Mouse (Mus musculus) brown adipose tissue, adult 24 weeks (tissue): ENCODE measurements around the gene Sec11a. TPM values are rescaled to one million over a fixed set of nuclear protein-coding genes. Genes with fewer than 3 reads are reported as not detected.
A peak's percentile ranks its signal among the peaks of the same experiment; 100 is the strongest.

Source experiments
- H3K27ac ChIP-seq: fragments of 200-500 bp; replicated peaks from 2 replicates; pipeline ENCODE4 v1.5.1; 2012; ENCODE audit warnings: low read depth, mild to moderate bottlenecking, low read length
- H3K4me1 ChIP-seq: fragments of 200-500 bp; 2 replicates; pipeline ENCODE4 v1.6.1; 2012; ENCODE audit warnings: low read length, mixed read lengths; ENCODE audit not compliant: control insufficient read depth, insufficient read depth, insufficient read length
- H3K4me3 ChIP-seq: fragments of 200-500 bp; 2 replicates; pipeline ENCODE4 v1.5.1; 2012; ENCODE audit warnings: low read depth, mild to moderate bottlenecking, low read length, moderate library complexity; ENCODE audit not compliant: insufficient read depth
- polyA plus RNA-seq: library from polyadenylated mRNA; stranded (reverse); fragments of >200 nt; gene quantifications from 2 replicates; pipeline ENCODE4 v1.2.4, GENCODE M21; 2012; ENCODE audit not compliant: missing spikeins, insufficient read depth, insufficient read length

The Sec11a gene
- polyA plus RNA-seq = 61.2 and 77.2 TPM in 2 replicates

- H3K4me3 ChIP-seq = peak within 1 kb of the TSS; percentile 98
- no peaks in the 10 kb centered on the region; the same call in 1 of the 2 replicates for H3K4me1 ChIP-seq
- H3K27ac ChIP-seq = peak within 1 kb of the TSS; percentile 98
Observed at GRCm38 (mm10) chr7:80947445-80948350, at the start of gene Sec11a. Gene Sec11a, minus strand, starts transcription at chr7:80947780.

DNA sequence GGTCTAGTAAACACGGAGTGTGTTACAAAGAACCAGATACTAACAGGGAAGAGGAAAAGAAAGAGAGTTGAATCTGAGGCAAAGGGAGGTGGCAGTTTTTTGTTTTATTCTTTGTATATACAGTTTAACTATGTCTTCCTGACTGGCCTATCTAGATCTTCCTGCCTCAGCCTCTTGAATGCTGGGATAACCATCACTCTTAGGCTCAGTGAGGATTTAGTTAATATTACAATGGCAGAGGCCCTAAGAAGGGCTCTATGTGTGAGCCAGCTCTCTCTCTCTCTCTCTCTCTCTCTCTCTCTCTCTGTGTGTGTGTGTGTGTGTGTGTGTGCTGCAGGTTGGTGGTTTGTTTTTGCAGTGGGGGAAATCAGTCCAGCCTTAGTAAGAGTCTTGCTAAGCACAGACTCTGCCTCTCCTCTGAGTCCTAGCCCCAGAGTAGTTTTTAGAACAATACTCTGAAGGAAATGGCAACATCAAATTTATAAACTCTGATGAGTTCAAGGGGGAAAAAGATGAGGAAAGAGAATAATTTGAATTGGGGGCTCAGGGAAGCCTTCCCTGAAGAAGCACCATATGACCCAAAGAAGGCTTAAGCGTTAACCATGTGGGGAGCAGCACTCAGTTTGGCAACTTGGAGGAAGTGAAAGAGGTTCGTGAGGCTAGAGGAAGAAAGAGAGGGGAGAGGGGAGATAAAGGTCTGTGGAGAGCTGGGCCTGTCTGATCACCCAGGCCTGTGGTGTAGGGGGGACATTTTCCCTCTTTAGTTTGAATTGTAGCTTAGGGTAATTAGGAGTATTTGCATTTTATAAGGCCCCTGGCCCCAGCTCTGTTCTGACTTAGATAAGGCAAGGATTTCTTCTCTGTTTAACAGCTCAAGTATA, 47.9 kb upstream of the Sec11a start:
- Histone ChIP-seq H3K27ac (peak overlapping the region; percentile 37; the same call in 1 of the 2 replicates), H3K4me3 (peak overlapping the region; percentile 32), H3K4me1 (peaks cover 23% of the 10 kb centered on the region; the same call in 1 of the 2 replicates)

GRCm38 (mm10) chr7:80994663-80995005, 47.1 kb upstream of the Sec11a start:
- peaks cover 18% of the 10 kb centered on the region; the same call in 1 of the 2 replicates for H3K4me1 ChIP-seq
- peak overlapping the region; percentile 38; the same call in 1 of the 2 replicates for H3K27ac ChIP-seq
- H3K4me3 ChIP-seq = peak overlapping the region; percentile 88

DNA sequence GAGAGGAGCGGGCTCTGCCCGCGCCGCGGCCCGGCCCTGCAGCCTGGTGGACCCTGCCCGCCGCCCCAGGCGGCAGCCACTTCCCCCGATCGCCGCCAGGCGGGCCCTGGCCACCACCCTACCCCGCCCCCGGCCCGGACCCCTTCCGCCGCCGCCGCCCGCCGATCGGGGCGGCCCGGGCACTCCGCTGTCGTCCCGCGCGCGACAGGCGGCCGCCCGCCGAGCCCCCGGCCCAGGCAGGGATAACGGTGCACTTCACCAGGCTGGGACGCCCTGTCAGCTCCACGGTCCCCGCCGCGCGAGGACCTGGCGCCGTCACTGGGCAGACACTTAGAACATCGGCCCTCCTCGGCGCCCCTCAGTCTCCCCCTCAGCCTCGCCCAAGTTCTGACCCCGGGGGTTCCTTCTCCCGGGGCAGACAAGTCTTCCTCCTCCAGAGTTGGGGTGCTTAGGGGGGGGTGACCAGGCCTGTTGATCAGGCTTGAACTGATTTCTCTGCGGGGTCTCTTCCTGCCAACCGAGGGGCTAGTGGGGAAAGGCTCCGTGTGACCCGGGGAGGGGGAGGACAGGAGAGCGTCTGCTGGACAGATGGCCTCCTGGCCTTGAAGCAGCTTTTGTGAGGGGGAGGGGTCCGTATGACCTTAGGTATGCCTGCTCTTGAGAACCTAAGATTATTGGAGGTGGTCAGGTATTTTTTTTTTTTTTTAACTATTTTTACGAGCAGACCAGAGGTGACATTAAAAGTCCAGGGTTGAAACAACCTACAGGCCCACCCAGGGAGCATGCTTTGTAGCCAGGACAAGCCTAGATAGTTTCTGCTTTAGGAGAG, 46.5 kb upstream of the Sec11a start:
- Histone ChIP-seq H3K27ac (peak overlapping the region; percentile 66), H3K4me1 (peaks cover 18% of the 10 kb centered on the region; the same call in 1 of the 2 replicates), H3K4me3 (peak overlapping the region; percentile 88)

- Histone ChIP-seq H3K27ac (peak within 1 kb of the TSS; percentile 68), H3K4me3 (peak within 1 kb of the TSS; percentile 88), H3K4me1 (peaks cover 16% of the 10 kb centered on the region; the same call in 1 of the 2 replicates)
Observed at GRCm38 (mm10) chr7:80992980-80993833, 45.6 kb upstream of the Sec11a start, which contains the start of gene Zfp592. Gene Zfp592, plus strand, starts transcription at chr7:80993681.

DNA sequence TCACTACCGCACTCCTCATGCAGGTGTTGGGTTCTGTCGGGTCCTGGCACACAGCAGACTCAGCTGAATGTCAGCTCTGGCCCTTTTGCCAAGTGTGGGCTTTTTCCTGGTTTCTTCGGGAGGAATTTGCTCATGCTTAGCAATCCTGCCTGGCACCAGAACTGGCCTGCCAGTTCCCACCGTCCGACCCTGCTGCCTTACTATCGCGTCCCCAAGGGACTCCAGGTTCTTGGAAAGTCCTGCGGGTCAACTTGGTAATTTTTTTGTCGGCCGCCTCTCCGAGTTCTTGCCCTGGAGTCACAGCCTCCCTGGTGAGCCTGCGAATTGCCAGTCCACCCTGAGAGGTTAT, 45.0 kb upstream of the Sec11a start:
- H3K4me1 ChIP-seq = peaks cover 15% of the 10 kb centered on the region; the same call in 1 of the 2 replicates
- peak overlapping the region; percentile 68 for H3K27ac ChIP-seq

DNA sequence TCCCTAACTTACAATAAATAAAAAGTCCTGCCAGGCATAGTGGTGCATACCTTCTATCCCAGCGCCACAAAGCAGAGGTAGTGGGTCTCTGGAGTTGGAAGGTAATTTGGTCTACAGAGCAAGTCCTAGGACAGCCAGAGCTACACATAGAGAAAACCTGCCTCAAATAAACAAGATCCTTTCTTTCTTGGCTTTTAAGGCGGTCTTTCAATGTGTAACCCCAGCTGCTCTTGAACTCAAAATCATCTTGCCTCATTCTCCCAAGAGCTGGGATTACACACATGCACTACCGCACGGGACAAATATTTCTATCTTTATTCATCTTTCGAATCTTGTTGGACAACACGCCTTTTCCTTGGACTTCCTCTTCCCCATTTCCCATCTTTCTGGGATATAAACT, 44.5 kb upstream of the Sec11a start:
- Histone ChIP-seq H3K4me1 (peaks cover 11% of the 10 kb centered on the region; the same call in 1 of the 2 replicates), H3K27ac (peak overlapping the region; percentile 68; the same call in 1 of the 2 replicates), H3K4me3 (peak overlapping the region; percentile 68; the same call in 1 of the 2 replicates)

More for the DNA sequence above, 45.0 kb upstream of the Sec11a start:
- peak overlapping the region; percentile 68 for H3K4me3 ChIP-seq

DNA sequence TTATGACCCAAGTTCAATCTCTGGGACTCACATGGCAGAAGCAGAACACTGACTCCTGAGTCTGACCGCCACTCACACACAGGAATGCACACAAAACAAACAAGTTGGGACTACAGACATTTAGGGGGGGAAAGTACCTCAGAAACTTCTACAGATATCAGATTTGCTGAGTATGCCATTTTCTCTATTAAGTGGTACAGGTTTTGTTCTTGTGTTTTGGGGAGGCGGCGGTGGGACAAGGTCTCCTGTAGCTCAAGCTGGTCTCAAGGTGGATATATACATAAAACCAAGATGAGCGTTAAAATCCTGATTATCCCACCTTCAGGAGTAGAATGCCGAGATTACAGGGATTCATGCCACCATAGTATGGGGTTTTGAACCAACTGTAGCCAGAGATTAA, 44.0 kb upstream of the Sec11a start:
- no peak overlapping the region for H3K4me3 ChIP-seq
- H3K4me1 ChIP-seq = peaks cover 11% of the 10 kb centered on the region; the same call in 1 of the 2 replicates
- no peak overlapping the region for H3K27ac ChIP-seq

GRCm38 (mm10) chr7:80990276-80990675, 42.7 kb upstream of the Sec11a start:
- H3K4me1 ChIP-seq = peaks cover 6% of the 10 kb centered on the region; the same call in 1 of the 2 replicates
- H3K27ac ChIP-seq = no peak overlapping the region

GRCm38 (mm10) chr7:80987805-80988625, 40.4 kb upstream of the Sec11a start:
- Histone ChIP-seq H3K4me3 (no peak overlapping the region), H3K27ac (no peak overlapping the region), H3K4me1 (peaks cover 6% of the 10 kb centered on the region; the same call in 1 of the 2 replicates)

More at GRCm38 (mm10) chr7:80990276-80990675, 42.7 kb upstream of the Sec11a start:
- H3K4me3 ChIP-seq = no peak overlapping the region

DNA sequence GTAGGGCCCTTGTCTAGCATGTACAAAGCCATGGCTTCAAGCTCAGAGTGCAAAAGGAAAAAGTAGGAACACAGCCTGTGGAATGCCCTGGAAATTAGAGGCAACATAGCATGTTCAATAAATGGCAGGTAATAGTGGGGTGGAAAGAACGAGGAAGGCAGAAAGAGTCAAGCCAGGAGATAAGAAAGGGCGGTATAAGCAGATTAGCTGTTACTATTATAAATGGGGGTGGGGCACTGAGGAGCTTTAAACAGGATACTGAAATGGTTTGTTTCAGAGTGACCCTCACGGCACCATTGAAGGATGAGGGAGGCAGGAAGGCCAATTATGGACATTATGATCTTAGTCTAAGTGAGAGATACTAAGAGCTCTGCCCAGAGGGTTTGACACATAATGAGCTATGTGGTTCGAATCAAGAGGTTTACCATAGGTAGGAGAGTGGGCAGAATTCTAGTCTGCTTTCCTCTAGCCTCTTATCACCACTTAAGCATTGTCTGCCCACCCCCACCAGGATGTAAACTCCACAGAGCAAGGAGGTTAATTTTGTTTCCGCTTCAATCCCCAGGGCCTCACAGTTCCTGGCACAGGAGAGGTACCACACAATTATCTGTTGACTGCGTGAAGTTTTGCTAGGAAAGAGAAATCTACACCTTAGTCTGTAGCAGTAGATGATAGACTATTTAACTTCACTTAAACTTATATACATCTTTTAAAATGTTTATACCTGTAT, 39.0 kb upstream of the Sec11a start:
- Histone ChIP-seq H3K4me1 (no peaks in the 10 kb centered on the region), H3K27ac (no peak overlapping the region), H3K4me3 (no peak overlapping the region)

DNA sequence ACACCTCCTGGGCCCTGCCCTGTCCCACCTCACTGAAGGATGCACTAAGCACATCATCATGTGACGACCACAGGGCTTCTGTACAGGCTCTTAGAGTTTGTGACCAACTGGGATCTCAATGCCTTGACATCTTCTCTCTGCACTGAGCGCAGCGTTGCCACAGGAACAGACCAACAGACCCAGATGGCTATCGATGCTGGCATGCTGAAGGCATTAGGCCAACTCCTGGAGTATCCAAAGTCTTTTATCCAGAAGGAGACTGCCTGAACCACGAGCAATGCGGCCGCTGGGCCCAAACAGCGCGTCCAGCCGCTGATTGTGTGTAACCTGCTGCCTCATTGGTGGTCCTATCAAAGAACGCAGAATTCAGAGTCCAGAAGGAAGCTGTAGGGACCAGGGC, 33.0 kb upstream of the Sec11a start:
- Histone ChIP-seq H3K4me1 (no peaks in the 10 kb centered on the region), H3K27ac (no peak overlapping the region), H3K4me3 (no peak overlapping the region)
